Mouse (Mus musculus): ENCODE results near the gene Lrfn4. TPM values are rescaled to one million over a fixed set of nuclear protein-coding genes. Genes with fewer than 3 reads are reported as not detected.
"Not testable (repeated sequence)": the region's sequence is repeated elsewhere in the genome, so short reads cannot be mapped to it uniquely, and the experiment has no call there.

The Lrfn4 gene
- total RNA-seq, 2 experiments from 2014 or later: 35.2 to 35.6 TPM

DNA sequence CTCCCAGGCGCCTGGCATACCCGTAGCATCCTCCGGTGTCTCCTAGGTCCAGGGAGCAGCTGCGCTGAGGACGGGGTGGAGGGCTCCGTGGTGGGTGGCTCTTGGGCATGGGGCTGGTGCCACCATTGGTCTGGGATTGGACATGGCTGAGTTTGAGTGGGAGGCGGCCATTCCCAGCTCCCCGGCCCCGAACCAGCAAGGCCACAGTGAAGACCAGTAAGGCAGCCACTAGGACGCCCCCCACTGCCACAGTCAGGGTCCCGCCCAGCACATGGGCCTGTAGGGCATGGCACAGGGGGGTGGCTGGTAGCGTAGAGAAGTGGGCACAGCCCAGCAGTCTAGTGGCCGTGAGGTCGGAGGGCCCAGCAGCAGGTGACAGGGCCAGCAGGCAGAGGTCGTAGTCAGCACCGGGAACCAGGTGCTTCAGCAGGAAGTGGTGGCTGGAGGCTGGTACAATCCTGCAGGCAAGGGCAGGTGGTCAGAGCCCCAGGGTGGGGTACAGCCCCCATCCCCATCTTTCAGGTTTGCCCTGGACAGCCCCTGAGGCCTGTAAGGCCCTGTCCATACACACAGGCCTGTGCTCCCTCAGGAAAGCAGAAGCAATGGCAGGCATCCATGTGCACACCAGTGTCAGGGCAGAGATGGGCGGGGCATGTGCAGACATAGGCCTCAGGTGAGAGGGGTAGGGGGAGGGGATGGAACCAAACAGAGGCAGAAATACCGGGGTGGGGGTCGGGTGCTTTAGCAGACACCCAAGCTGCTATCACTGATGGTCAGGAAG lies 3.1 kb downstream of the Lrfn4 start:
- no peak for DNase-seq (ENCODE audit: low spot score in 2 of 2)

DNA sequence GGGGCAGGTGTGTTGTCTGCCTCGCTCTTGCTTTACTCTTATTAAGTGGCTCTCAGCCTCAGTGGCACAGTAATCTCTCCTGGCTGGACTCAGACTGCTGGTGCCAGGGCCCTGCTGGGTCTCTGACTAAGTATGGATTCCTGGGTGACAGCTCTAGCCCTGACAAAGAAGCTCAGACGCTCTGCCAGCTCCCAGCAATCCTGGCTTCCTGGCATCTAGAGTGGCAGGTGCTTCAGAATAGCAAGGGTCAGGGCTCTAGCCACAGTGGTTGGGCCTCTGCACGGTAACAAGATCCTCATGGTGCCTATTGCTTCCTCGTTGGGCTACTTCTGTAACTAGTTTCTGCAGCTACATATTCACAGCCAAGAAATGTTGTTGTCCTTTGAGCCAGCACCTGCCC lies 5.4 kb downstream of the Lrfn4 start:
- no peak for DNase-seq (ENCODE audit: low spot score in 2 of 2)

- DNase-seq (ENCODE audit: low spot score in 2 of 2): no peak
Measured at GRCm38 (mm10) chr19:4608511-4608910, 7.0 kb downstream of the Lrfn4 start.

- DNase-seq (ENCODE audit: low spot score in 2 of 2): no peak
Measured at GRCm38 (mm10) chr19:4607406-4607805, 8.1 kb downstream of the Lrfn4 start.

DNA sequence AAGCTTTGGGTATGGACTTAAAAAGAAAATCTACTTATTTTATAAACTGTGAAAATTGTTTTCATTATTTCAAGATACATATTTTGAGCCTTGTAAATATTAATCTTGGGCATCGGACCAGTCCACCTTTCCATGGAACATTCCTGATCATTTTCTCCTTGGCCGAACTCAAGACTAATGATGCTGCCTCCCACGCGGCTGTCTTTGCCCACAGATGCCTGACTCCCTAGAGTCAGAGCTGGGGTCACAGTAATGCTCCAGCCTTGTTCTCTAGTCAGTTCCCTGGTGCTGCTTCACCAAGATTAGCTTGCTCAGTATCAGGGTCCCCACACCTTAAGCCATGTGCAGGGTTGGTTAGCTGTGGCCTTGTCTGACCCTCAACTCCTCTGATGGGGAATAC lies 9.8 kb downstream of the Lrfn4 start:
- DNase-seq (ENCODE audit: low spot score in 2 of 2): no peak

DNA sequence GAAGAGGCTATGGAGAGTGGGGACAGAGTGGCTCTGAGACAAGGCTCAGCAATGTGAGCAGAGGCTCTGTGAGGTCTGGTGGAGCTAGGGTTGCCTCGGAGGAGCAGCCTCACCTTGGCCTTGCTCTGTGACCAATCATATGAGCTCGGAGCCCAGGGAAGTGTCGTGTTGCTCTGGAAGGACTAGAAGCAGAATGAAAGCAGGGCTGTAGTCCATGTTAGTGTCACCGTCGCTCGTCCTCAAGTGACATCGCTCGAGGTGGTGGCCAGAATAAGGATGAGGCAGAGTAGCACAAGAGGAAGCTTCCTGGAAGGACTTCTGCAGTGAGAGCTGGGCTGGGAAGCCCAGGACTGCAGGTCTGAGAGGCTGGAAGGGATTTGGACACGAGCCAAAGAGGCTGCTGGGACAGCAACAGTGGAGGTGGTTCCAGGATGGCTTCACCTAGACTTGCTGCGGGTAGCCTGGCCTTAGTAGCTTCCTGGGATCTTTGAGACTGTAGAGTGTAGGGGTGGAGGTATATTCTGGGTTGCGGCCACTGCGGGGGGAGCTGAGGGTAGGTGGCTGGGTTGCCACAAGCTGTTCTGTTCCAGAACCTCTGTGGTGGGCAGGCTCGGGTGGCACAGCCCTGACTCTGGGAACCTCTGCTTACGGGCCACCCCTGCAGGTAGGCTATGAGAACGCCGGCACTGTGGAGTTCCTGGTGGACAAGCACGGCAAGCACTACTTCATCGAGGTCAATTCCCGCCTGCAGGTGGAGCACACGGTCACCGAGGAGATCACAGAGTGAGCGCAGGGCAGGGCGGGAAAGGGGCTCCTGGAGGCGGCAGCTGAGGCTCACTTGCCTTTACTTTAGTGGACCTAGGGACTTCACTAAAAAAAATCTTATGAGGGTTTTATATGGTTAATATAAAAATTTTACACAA lies 11.4 kb downstream of the Lrfn4 start:
- DNase-seq (ENCODE audit: low spot score in 2 of 2): no peak

DNA sequence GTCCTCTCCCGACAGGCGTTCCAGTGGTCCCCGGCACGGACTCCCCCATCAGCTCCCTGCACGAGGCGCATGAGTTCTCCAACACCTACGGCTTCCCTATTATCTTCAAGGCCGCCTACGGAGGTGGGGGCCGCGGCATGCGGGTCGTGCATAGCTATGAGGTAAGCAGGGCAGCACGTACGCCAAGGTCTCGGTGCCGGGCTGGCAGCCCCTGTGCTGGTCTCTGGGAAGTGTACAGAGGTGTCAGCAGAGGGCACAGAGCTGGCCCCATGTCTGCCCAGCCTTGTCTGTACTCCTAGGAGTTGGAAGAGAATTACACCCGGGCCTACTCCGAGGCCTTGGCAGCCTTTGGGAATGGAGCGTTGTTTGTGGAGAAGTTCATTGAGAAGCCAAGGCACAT lies 13.0 kb downstream of the Lrfn4 start:
- DNase-seq (ENCODE audit: low spot score in 2 of 2): no peak

- no peak for DNase-seq (ENCODE audit: low spot score in 2 of 2)
Measured at GRCm38 (mm10) chr19:4596071-4596470, 19.4 kb downstream of the Lrfn4 start.

- DNase-seq (ENCODE audit: low spot score in 2 of 2): no peak
Measured at GRCm38 (mm10) chr19:4593792-4594522, 21.5 kb downstream of the Lrfn4 start.

- DNase-seq (ENCODE audit: low spot score in 2 of 2): no peak
Measured at GRCm38 (mm10) chr19:4590025-4590424, 25.4 kb downstream of the Lrfn4 start.

GRCm38 (mm10) chr19:4589081-4589480 lies 26.4 kb downstream of the Lrfn4 start:
- DNase-seq (ENCODE audit: low spot score in 2 of 2): no peak

- DNase-seq (ENCODE audit: low spot score in 2 of 2): no peak
Measured at GRCm38 (mm10) chr19:4588430-4588829, 27.0 kb downstream of the Lrfn4 start.

- no peak for DNase-seq (ENCODE audit: low spot score in 2 of 2)
Measured at GRCm38 (mm10) chr19:4587426-4587825, 28.0 kb downstream of the Lrfn4 start.

- DNase-seq (ENCODE audit: low spot score in 2 of 2): not testable (repeated sequence)
Measured at GRCm38 (mm10) chr19:4586783-4587182, 28.7 kb downstream of the Lrfn4 start.

GRCm38 (mm10) chr19:4583856-4584255 lies 31.6 kb downstream of the Lrfn4 start:
- no peak for DNase-seq (ENCODE audit: low spot score in 2 of 2)

DNA sequence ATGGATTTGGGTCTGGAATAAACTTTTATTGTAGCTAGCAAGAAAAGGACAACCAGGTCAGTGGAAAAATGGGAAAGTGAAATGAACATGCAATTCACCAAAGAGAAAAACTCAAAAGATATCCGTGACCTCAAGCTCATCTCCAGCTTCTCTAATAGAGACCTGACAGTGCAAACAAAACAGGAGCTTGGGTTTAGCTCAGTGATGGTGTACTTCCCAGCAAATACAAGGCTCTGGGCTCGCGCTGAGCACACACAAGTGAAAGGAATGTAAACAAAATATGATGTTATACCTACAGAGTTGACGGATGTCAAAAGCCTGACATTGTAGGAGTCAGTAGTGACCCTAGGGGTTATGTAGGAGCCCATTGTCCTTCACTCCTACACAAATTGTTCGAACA lies 36.2 kb downstream of the Lrfn4 start:
- no peak for DNase-seq (ENCODE audit: low spot score in 2 of 2)

GRCm38 (mm10) chr19:4578799-4579198 lies 36.7 kb downstream of the Lrfn4 start:
- DNase-seq (ENCODE audit: low spot score in 2 of 2): no peak

DNA sequence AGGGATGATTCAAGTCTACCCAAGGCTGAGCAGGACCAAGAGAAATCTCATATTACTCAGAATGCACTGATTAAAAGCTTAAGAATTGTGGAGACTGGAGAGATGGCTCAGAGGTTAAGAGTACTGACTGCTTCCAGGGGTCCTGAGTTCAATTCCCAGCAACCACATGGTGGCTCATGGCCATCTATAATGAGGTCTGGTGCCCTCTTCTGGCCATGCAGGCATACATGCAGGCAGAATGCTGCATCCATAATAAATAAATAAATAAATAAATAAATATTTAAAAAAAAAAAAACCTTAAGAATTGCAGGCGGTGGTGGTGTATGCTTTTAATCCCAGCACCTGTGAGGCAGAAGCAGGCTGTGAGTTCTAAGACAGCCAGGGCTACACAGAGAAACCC lies 42.2 kb downstream of the Lrfn4 start:
- no peak for DNase-seq (ENCODE audit: low spot score in 2 of 2)

- DNase-seq (ENCODE audit: low spot score in 2 of 2): no peak
Measured at GRCm38 (mm10) chr19:4572467-4572866, 43.0 kb downstream of the Lrfn4 start.

DNA sequence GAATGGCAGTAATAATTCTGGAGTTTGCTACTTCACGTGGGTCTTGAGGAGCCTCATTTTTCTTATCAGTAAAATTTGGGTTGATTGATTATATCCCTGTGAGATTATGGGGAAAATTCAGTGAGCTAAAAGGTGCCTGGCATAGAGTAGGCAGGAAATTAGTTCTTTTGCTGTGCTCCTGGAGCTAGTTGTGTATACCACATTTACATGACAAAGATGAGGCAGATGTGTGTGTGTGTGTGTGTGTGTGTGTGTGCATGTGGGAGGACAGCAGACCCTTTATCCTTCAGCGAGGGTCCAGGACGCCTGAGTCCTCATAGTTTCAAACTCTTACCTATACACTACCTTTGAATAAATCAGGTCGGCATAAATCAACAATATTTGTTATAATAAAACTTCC lies 43.4 kb downstream of the Lrfn4 start:
- DNase-seq (ENCODE audit: low spot score in 2 of 2): no peak

GRCm38 (mm10) chr19:4571658-4572057 lies 43.8 kb downstream of the Lrfn4 start:
- DNase-seq (ENCODE audit: low spot score in 2 of 2): no peak

DNA sequence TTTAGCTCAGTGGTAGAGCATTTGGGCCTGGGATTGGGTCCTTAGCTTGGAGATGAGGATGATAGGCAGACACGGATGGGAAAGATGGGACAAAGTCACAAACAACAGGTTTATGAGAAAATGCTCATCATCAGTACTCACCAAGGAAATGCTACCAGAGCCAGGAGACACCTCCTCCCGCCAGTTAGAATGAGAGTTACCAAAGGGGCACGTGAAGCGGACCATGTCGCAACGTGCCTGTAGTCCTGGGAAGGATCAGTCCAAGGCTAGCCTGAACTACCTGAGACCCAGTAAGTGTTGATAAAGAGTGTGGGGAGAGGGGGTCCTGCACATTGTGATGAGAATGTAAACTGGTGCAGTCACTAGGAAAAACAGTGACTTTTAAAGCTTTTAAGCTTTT lies 44.7 kb downstream of the Lrfn4 start:
- DNase-seq (ENCODE audit: low spot score in 2 of 2): no peak

All from layer of hippocampus, adult 18-20 months (tissue).